Mouse (Mus musculus) limb, embryonic 11.5 days (tissue): ENCODE measurements around the gene Parp2. TPM values are rescaled to one million over a fixed set of nuclear protein-coding genes. Genes with fewer than 3 reads are reported as not detected.

Experiments used
- ATAC-seq: fragments of 200-750 bp; cut with Nextera tagmentation; 2 replicates; pipeline ENCODE4 v1.8.0; 2017; ENCODE audit warnings: low read depth; ENCODE audit not compliant: insufficient number of reproducible peaks, low FRiP score, low TSS enrichment
- DNase-seq: peaks from one replicate; pipeline ENCODE4 v3.0.0-alpha.2; 2015; ENCODE audit warnings: low spot score
- H3K27ac ChIP-seq: fragments of 300-500 bp; sonication (generic); replicated peaks from 2 replicates; pipeline ENCODE4 v1.5.1; 2014; ENCODE audit warnings: low read depth, mild to moderate bottlenecking, low read length
- H3K27me3 ChIP-seq: fragments of 300-500 bp; sonication (generic); 2 replicates; pipeline ENCODE4 v1.6.1; 2014; ENCODE audit warnings: mild to moderate bottlenecking, low read length, mixed read lengths; ENCODE audit not compliant: control insufficient read depth, insufficient read depth
- H3K36me3 ChIP-seq: fragments of 300-500 bp; sonication (generic); 2 replicates; pipeline ENCODE4 v1.6.1; 2014; ENCODE audit warnings: mild to moderate bottlenecking, low read length, moderate library complexity, mixed read lengths; ENCODE audit not compliant: control insufficient read depth, insufficient read depth
- H3K4me1 ChIP-seq: fragments of 300-500 bp; sonication (generic); 2 replicates; pipeline ENCODE4 v1.6.1; 2014; ENCODE audit warnings: low read length, mixed read lengths; ENCODE audit not compliant: control insufficient read depth, insufficient read depth
- H3K4me2 ChIP-seq: fragments of 300-500 bp; sonication (generic); 2 replicates; pipeline ENCODE4 v1.6.1; 2014; ENCODE audit warnings: low read depth, mild to moderate bottlenecking, moderate library complexity; ENCODE audit not compliant: severe bottlenecking
- H3K4me3 ChIP-seq: fragments of 300-500 bp; sonication (generic); 2 replicates; pipeline ENCODE4 v1.5.1; 2014; ENCODE audit warnings: low read depth, low read length
- H3K9ac ChIP-seq: fragments of 300-500 bp; sonication (generic); 2 replicates; pipeline ENCODE4 v1.6.1; 2014; ENCODE audit warnings: mild to moderate bottlenecking, low read length
- H3K9me3 ChIP-seq: fragments of 300-500 bp; sonication (generic); 2 replicates; pipeline ENCODE4 v1.6.1; 2016; ENCODE audit warnings: low read length; ENCODE audit not compliant: control insufficient read depth
- WGBS: fragments of 180-500 bp; shearing (Covaris S2); extraction: QIAGEN DNeasy Blood & Tissue Kit; methylation state at CpG from one replicate; pipeline ENCODE4 v1.1.7; 2014; 5-methylcytosine and 5-hydroxymethylcytosine counted together
- polyA plus RNA-seq: library from polyadenylated mRNA; unstranded; fragments of >200 nt; fragmentation: Nextera tagmentation; extraction: Ambion mirVana; gene quantifications from 2 replicates; pipeline ENCODE4 v1.2.1, GENCODE M21; 2014

Gene Parp2
- polyA plus RNA-seq, 1 experiment from 2014 or later = 71.6 TPM

- no peak overlapping the region for H3K27ac ChIP-seq
- WGBS = 91% methylated on average over 24 of the region's 24 CpGs
- H3K4me1 ChIP-seq = no peaks in the 10 kb centered on the region
- no peaks in the 10 kb centered on the region for H3K9me3 ChIP-seq
- DNase-seq (no peak), ATAC-seq (no peak)
- H3K4me3 ChIP-seq = no peak overlapping the region
- H3K36me3 ChIP-seq = no peaks in the 10 kb centered on the region
- H3K27me3 ChIP-seq = no peaks in the 10 kb centered on the region
- no peak overlapping the region for H3K9ac ChIP-seq
- H3K4me2 ChIP-seq = no peak overlapping the region
These were observed 12.2 kb upstream of the Parp2 start for GRCm38 (mm10) chr14:50795261-50795935.

GRCm38 (mm10) chr14:50795965-50796364 is 11.7 kb upstream of the Parp2 start:
- Histone ChIP-seq H3K4me3 (no peak overlapping the region), H3K9ac (no peak overlapping the region), H3K4me1 (no peaks in the 10 kb centered on the region), H3K27ac (no peak overlapping the region), H3K36me3 (no peaks in the 10 kb centered on the region), H3K27me3 (no peaks in the 10 kb centered on the region), H3K4me2 (no peak overlapping the region), H3K9me3 (no peaks in the 10 kb centered on the region)
- ATAC-seq = no peak
- DNase-seq = no peak
- 79% methylated on average over 4 of the region's 4 CpGs for WGBS

- no peak overlapping the region for H3K9ac ChIP-seq
- ATAC-seq = no peak
- no peak overlapping the region for H3K4me3 ChIP-seq
- H3K9me3 ChIP-seq = no peaks in the 10 kb centered on the region
- no peaks in the 10 kb centered on the region for H3K36me3 ChIP-seq
- DNase-seq = no peak
- no peak overlapping the region for H3K4me2 ChIP-seq
- no peaks in the 10 kb centered on the region for H3K27me3 ChIP-seq
- no peaks in the 10 kb centered on the region for H3K4me1 ChIP-seq
- WGBS = 84% methylated on average over 1 of the region's 1 CpGs
- H3K27ac ChIP-seq = no peak overlapping the region
These were observed 11.2 kb upstream of the Parp2 start for GRCm38 (mm10) chr14:50796464-50796863.

GRCm38 (mm10) chr14:50798512-50798911 is 9.1 kb upstream of the Parp2 start:
- no peak overlapping the region for H3K27ac ChIP-seq
- ATAC-seq (no peak), DNase-seq (peak; percentile 36)

GRCm38 (mm10) chr14:50799502-50800259 is 8.0 kb upstream of the Parp2 start:
- Histone ChIP-seq H3K4me3 (no peak overlapping the region), H3K27ac (no peak overlapping the region), H3K9me3 (no peaks in the 10 kb centered on the region), H3K36me3 (no peaks in the 10 kb centered on the region), H3K4me1 (no peaks in the 10 kb centered on the region), H3K4me2 (no peak overlapping the region), H3K27me3 (no peaks in the 10 kb centered on the region), H3K9ac (no peak overlapping the region)
- ATAC-seq = no peak
- 4% methylated on average over 3 of the region's 3 CpGs for WGBS
- peak; percentile 42 for DNase-seq

More at GRCm38 (mm10) chr14:50798512-50798911, 9.1 kb upstream of the Parp2 start:
- Histone ChIP-seq H3K9ac (no peak overlapping the region), H3K4me3 (no peak overlapping the region), H3K4me2 (no peak overlapping the region), H3K9me3 (no peaks in the 10 kb centered on the region), H3K36me3 (no peaks in the 10 kb centered on the region), H3K27me3 (no peaks in the 10 kb centered on the region), H3K4me1 (no peaks in the 10 kb centered on the region)
- WGBS = 68% methylated on average over 2 of the region's 2 CpGs

- no peak overlapping the region for H3K27ac ChIP-seq
- H3K9ac ChIP-seq = no peak overlapping the region
- ATAC-seq = no peak
- H3K4me2 ChIP-seq = no peak overlapping the region
- H3K36me3 ChIP-seq = no peaks in the 10 kb centered on the region
- no peak overlapping the region for H3K4me3 ChIP-seq
- 90% methylated on average over 6 of the region's 6 CpGs for WGBS
- no peak for DNase-seq
- no peaks in the 10 kb centered on the region for H3K4me1 ChIP-seq
- H3K27me3 ChIP-seq = no peaks in the 10 kb centered on the region
- H3K9me3 ChIP-seq = no peaks in the 10 kb centered on the region
These were observed 5.2 kb upstream of the Parp2 start for GRCm38 (mm10) chr14:50802441-50802840.

- Histone ChIP-seq H3K27ac (no peak overlapping the region), H3K9me3 (no peaks in the 10 kb centered on the region), H3K9ac (no peak overlapping the region), H3K36me3 (no peaks in the 10 kb centered on the region), H3K4me3 (no peak overlapping the region), H3K27me3 (no peaks in the 10 kb centered on the region), H3K4me1 (no peaks in the 10 kb centered on the region), H3K4me2 (no peak overlapping the region)
- ATAC-seq (no peak), DNase-seq (no peak)
- WGBS = 68% methylated on average over 4 of the region's 4 CpGs
These were observed 4.6 kb upstream of the Parp2 start for GRCm38 (mm10) chr14:50802843-50803562.

GRCm38 (mm10) chr14:50804683-50805082 is 3.0 kb upstream of the Parp2 start:
- no peak overlapping the region for H3K27ac ChIP-seq
- H3K4me1 ChIP-seq = no peaks in the 10 kb centered on the region
- DNase-seq (no peak), ATAC-seq (no peak)
- no peaks in the 10 kb centered on the region for H3K27me3 ChIP-seq
- H3K9me3 ChIP-seq = no peaks in the 10 kb centered on the region
- no peak overlapping the region for H3K4me3 ChIP-seq
- no peak overlapping the region for H3K4me2 ChIP-seq
- no peak overlapping the region for H3K9ac ChIP-seq
- WGBS = 71% methylated on average over 13 of the region's 13 CpGs
- no peaks in the 10 kb centered on the region for H3K36me3 ChIP-seq
